Mouse (Mus musculus) urinary bladder, postnatal 4 days (tissue): ENCODE measurements at regions not wholly inside any gene's neighbourhood (a gene's known extent, or its start where the extent isn't known, plus 50 kb on each side); places are given as distances from the start of the nearest gene placed in this dataset.

ENCODE experiments used
- DNase-seq, 2 experiments: peaks; one replicate each; pipeline ENCODE4 v3.0.0; 2021 to 2022; ENCODE audit warnings: low spot score in 2 of 2

GRCm38 (mm10) chr12:17481687-17482086 is 62.9 kb upstream of the Odc1 start:
- DNase-seq: peak; percentile 6 to 13

GRCm38 (mm10) chr12:17482196-17482595 is 62.4 kb upstream of the Odc1 start:
- DNase-seq: peak; percentile 12 to 54

- DNase-seq: peak; percentile 15 to 57
Observed at GRCm38 (mm10) chr12:17484448-17484847, 60.1 kb upstream of the Odc1 start.

- DNase-seq: peak; percentile 5 to 20
Observed at GRCm38 (mm10) chr12:17486062-17486770, 58.4 kb upstream of the Odc1 start.

- DNase-seq: peak in 1 of 2 experiments; percentile 25
Observed at GRCm38 (mm10) chr12:17487336-17487735, 57.3 kb upstream of the Odc1 start.

- DNase-seq: peak in 1 of 2 experiments; percentile 33
Observed at GRCm38 (mm10) chr12:17488203-17488602, 56.4 kb upstream of the Odc1 start.

GRCm38 (mm10) chr12:17489971-17490370 is 54.6 kb upstream of the Odc1 start:
- DNase-seq: peak in 1 of 2 experiments; percentile 55

- peak in 1 of 2 experiments; percentile 58 for DNase-seq
Observed at GRCm38 (mm10) chr12:17492574-17492973, 52.0 kb upstream of the Odc1 start.

GRCm38 (mm10) chr12:17493053-17493452 is 51.5 kb upstream of the Odc1 start:
- peak in 1 of 2 experiments; percentile 52 for DNase-seq

GRCm38 (mm10) chr12:17493810-17494209 is 50.8 kb upstream of the Odc1 start:
- peak in 1 of 2 experiments; percentile 56 for DNase-seq
